Mouse (Mus musculus): ENCODE data around the gene Padi4.

GRCm38 (mm10) chr4:140812191-140812590, 38.2 kb upstream of the Padi4 start:
- no peak for TF ChIP-seq CTCF (IDR thresholded peaks at IDR 0.05; ENCODE audit: control insufficient read depth, insufficient read depth, insufficient replicate concordance, low read depth, low read length)
- TF ChIP-seq POLR2A (IDR thresholded peaks at IDR 0.05; ENCODE audit: control insufficient read depth, low read depth, low read length): no peak

Measured in testis, adult 2 months (tissue).